Mouse (Mus musculus) hindbrain, embryonic 16.5 days (tissue): Measurements from ENCODE around the gene Asrgl1. TPM values are rescaled to one million over a fixed set of nuclear protein-coding genes. Genes with fewer than 3 reads are reported as not detected.
"Not testable (repeated sequence)": the region's sequence is repeated elsewhere in the genome, so short reads cannot be mapped to it uniquely, and the experiment has no call there.

Source experiments
- ATAC-seq: fragments of 200-750 bp; cut with Nextera tagmentation; 2 replicates; pipeline ENCODE4 v1.8.0; 2017; ENCODE audit warnings: moderate TSS enrichment, moderate library complexity
- H3K27ac ChIP-seq: fragments of 300-500 bp; sonication (generic); 2 replicates; pipeline ENCODE4 v1.5.1; 2014; ENCODE audit warnings: low read depth, mild to moderate bottlenecking, control low read depth, low read length, moderate library complexity
- H3K27me3 ChIP-seq: fragments of 300-500 bp; sonication (generic); replicated peaks from 2 replicates; pipeline ENCODE4 v1.6.1; 2014; ENCODE audit warnings: low read length; ENCODE audit not compliant: control insufficient read depth, insufficient read depth
- H3K36me3 ChIP-seq: fragments of 300-500 bp; sonication (generic); 2 replicates; pipeline ENCODE4 v1.6.1; 2014; ENCODE audit warnings: mild to moderate bottlenecking, low read length, moderate library complexity, mixed read lengths; ENCODE audit not compliant: control insufficient read depth, insufficient read depth
- H3K4me1 ChIP-seq: fragments of 300-500 bp; sonication (generic); 2 replicates; pipeline ENCODE4 v1.6.1; 2014; ENCODE audit warnings: low read depth, low read length; ENCODE audit not compliant: control insufficient read depth, insufficient read depth
- H3K4me2 ChIP-seq: fragments of 300-500 bp; sonication (generic); 2 replicates; pipeline ENCODE4 v1.6.1; 2014; ENCODE audit warnings: mild to moderate bottlenecking, low read length, control low read depth, moderate library complexity
- H3K4me3 ChIP-seq: fragments of 300-500 bp; sonication (generic); 2 replicates; pipeline ENCODE4 v1.5.1; 2014; ENCODE audit warnings: mild to moderate bottlenecking, low read length, control low read depth, moderate library complexity
- H3K9ac ChIP-seq: fragments of 300-500 bp; sonication (generic); 2 replicates; pipeline ENCODE4 v1.6.1; 2014; ENCODE audit warnings: low read depth, mild to moderate bottlenecking, control low read depth, low read length, moderate library complexity
- H3K9me3 ChIP-seq: fragments of 300-500 bp; sonication (generic); 2 replicates; pipeline ENCODE4 v1.6.1; 2014; ENCODE audit warnings: mild to moderate bottlenecking, low read length, moderate library complexity; ENCODE audit not compliant: control insufficient read depth
- WGBS: fragments of 180-500 bp; shearing (Covaris S2); extraction: QIAGEN DNeasy Blood & Tissue Kit; methylation state at CpG from one replicate; pipeline ENCODE4 v1.1.7; 2014; 5-methylcytosine and 5-hydroxymethylcytosine counted together
- polyA plus RNA-seq: library from polyadenylated mRNA; unstranded; fragments of >200 nt; fragmentation: Nextera tagmentation; extraction: Ambion mirVana; gene quantifications from 2 replicates; pipeline ENCODE4 v1.2.1, GENCODE M21; 2015

Gene Asrgl1
- polyA plus RNA-seq, 1 experiment from 2014 or later: 44.9 TPM

DNA sequence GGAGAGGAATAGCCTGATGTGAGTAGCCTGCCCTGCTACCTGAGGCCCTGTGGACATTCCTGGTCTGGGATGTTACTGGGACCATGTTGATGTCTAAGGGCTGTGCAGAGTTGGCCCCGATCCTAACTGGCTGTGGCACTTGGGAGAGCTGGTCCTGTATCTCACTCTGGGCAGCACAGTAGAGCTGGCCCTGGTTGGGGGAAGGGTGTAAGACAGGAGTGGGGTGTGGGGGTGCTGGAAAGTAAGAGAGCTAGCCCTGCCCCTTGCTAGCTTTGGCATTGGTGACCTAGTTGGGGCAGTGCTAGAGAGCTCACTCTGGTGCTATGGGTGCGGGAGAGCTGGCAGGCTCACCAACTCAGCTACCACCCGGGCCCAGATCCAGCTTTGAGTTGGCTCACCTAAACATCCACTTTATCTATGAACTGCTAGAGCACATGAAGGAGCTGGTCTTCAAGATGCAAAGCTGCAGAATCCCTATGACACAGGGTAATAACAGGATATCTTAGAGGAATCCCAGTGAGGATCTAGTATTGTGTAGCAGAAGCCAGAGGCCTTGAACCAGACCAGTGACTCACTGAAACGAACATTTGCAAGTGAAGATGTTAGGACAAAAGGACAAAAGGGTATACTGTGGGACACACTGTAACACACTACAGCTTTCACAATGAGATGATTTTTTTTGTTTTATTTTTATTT is 6.8 kb downstream of the Asrgl1 start:
- H3K27ac ChIP-seq: no peak overlapping the region
- H3K36me3 ChIP-seq: no peaks in the 10 kb centered on the region
- no peak overlapping the region for H3K9ac ChIP-seq
- H3K27me3 ChIP-seq: no peaks in the 10 kb centered on the region
- no peaks in the 10 kb centered on the region for H3K9me3 ChIP-seq
- 94% methylated on average over 4 of the region's 4 CpGs for WGBS
- H3K4me1 ChIP-seq: no peaks in the 10 kb centered on the region
- H3K4me3 ChIP-seq: no peak overlapping the region
- no peak overlapping the region for H3K4me2 ChIP-seq
- no peak for ATAC-seq

DNA sequence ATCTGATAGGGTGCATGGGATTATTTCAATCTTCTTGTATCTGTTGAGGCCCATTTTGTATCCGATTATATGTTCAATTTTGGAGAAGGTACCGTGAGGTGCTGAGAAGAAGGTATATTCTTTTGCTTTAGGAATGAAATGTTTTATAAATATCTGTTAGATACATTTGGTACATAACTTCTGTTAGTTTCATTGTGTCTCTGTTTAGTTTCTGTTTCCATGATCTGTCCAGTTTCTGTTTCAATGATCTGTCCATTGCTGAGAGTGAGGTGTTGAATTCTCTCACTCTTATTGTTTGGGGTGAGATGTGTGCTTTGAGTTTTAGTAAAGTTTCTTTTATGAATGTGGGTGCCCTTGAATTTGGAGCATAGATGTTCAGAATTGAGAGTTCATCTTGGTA is 11.4 kb downstream of the Asrgl1 start:
- not testable (repeated sequence) for H3K36me3 ChIP-seq, H3K4me3 ChIP-seq, H3K27ac ChIP-seq, H3K9ac ChIP-seq, H3K4me2 ChIP-seq, H3K27me3 ChIP-seq, H3K4me1 ChIP-seq, H3K9me3 ChIP-seq, ATAC-seq
- WGBS: 94% methylated on average over 2 of the region's 2 CpGs

DNA sequence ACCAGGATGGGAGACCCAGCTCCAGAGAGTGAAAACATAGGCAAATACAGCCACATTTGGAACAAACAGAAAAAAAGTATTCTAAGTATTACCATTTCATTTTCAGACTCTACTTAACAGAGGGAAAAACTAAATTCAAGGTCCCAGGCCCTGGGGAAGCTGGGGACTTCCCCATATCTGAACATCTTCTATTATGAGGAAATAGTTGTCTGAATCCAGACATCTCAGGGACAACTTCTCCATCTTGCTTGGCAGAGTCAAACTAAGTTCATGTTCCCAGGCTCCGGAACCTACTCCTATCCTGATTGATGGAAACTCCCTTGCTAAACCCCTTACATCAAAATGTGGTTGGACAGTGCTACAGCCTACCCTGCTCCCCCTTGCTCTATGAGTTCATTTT is 13.0 kb downstream of the Asrgl1 start:
- Histone ChIP-seq H3K4me3 (no peak overlapping the region), H3K9ac (no peak overlapping the region), H3K27me3 (no peaks in the 10 kb centered on the region), H3K9me3 (no peaks in the 10 kb centered on the region), H3K36me3 (no peaks in the 10 kb centered on the region), H3K27ac (no peak overlapping the region), H3K4me2 (no peak overlapping the region), H3K4me1 (no peaks in the 10 kb centered on the region)
- WGBS: 100% methylated on average over 1 of the region's 1 CpGs
- ATAC-seq: no peak

DNA sequence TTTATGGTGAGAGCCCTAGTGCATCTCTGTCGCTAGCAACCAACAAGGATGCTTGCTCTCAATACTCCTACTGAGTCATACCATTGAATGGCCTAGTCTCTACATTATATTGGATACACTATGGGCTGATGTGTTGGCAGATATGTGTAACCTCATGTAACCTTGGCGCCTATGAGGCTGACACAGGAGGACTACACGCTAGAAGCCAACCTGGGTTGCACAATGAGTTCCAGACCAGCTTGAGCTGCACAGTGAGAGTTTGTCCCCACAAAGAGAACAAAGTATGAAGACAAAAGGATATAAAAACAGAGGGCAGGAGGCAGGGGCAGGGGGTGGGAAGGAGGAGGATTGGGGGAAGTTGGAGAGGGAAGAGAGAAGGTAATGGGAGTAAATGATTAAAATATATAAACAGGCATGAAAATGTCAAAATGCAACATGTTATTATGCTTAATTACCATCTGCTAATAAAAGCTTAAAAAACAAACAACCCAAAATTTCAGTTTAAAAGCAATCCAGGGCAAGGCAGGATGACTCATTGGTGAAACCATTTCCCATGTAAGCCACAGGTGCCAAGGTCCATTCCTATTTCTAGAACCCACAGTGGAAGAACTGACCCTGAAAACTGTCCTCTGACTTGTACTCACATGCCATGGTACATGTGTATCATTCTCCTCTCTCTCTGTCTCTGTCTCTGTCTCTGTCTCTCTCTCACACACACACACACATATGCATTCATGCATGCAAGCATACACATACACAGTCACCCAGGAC is 15.6 kb downstream of the Asrgl1 start:
- no peaks in the 10 kb centered on the region for H3K27me3 ChIP-seq

DNA sequence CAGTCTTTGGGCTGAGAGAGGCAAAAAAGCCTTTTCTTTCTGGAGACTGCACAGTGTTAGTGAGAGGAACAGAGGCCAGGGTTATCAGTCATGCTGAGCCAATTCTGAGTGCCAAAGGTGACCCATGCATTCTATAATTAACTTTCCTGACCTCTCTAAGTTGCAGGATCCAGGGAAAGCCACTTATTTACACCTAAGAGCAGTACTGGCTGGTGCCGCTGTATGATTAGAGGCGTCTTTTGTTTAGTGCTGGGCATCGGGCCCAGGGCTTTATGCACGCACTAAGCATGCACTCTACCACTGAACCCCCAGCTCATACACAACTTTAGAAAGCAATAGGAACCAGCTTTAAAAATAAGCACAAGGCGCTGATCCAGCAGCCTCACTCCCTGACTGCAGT is 18.2 kb downstream of the Asrgl1 start:
- WGBS: 66% methylated on average over 5 of the region's 5 CpGs

More for the DNA sequence above, 15.6 kb downstream of the Asrgl1 start:
- ATAC-seq: no peak
- Histone ChIP-seq H3K9me3 (no peaks in the 10 kb centered on the region), H3K9ac (no peak overlapping the region), H3K27ac (no peak overlapping the region), H3K4me3 (no peak overlapping the region), H3K36me3 (no peaks in the 10 kb centered on the region), H3K4me2 (no peak overlapping the region), H3K4me1 (no peaks in the 10 kb centered on the region)
- WGBS: 94% methylated on average over 3 of the region's 3 CpGs

DNA sequence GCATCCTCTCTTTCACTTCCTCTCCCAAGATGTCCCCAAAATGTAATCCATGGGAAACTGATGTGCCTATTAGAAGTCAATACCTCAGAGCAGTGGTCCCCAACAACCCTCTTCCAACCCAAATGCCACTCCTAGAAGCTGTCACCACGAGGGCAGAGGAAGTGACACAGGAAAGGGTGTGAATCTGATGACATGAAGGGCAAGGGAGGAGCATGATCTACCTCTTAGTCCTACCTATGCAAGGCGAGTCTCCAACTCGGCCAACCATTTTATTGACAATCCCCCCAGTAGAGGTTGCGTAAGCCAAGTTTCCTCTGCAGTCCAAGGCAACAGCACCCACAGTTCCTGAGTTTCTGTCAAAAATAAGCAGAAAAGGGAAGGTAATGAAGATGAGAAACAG is 19.2 kb downstream of the Asrgl1 start:
- peaks cover 5% of the 10 kb centered on the region; the same call in 1 of the 2 replicates for H3K36me3 ChIP-seq
- no peaks in the 10 kb centered on the region for H3K27me3 ChIP-seq
- WGBS: 93% methylated on average over 4 of the region's 4 CpGs

More for the DNA sequence above, 18.2 kb downstream of the Asrgl1 start:
- H3K27ac ChIP-seq: no peak overlapping the region
- no peak overlapping the region for H3K9ac ChIP-seq
- H3K9me3 ChIP-seq: no peaks in the 10 kb centered on the region
- peaks cover 4% of the 10 kb centered on the region; the same call in 1 of the 2 replicates for H3K36me3 ChIP-seq
- H3K4me3 ChIP-seq: no peak overlapping the region
- H3K27me3 ChIP-seq: no peaks in the 10 kb centered on the region
- no peak for ATAC-seq
- no peak overlapping the region for H3K4me2 ChIP-seq
- no peaks in the 10 kb centered on the region for H3K4me1 ChIP-seq

DNA sequence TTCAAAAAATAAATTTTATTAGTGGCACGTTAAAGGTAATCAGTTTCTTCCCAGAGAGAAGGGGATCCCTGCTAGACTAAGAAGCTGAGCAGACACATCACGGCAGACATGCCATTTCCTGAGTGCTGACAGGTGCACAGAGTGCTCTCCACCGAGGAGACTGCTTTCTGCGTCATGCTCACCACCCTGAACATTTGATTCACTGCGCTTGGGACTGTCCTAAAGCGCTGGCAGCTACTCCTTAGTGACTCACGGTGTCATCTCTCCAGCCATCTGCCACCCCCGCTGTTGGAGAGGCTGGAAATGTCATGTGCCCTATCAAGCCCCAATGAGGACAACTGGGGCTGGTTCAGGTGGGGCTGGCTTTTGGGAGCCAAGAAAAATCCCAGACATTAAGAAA is 23.4 kb downstream of the Asrgl1 start:
- peaks cover 5% of the 10 kb centered on the region; the same call in 1 of the 2 replicates for H3K36me3 ChIP-seq
- H3K4me2 ChIP-seq: no peak overlapping the region
- ATAC-seq: no peak
- no peaks in the 10 kb centered on the region for H3K4me1 ChIP-seq
- H3K9ac ChIP-seq: no peak overlapping the region
- no peaks in the 10 kb centered on the region for H3K9me3 ChIP-seq
- 80% methylated on average over 8 of the region's 8 CpGs for WGBS
- H3K27me3 ChIP-seq: no peaks in the 10 kb centered on the region
- no peak overlapping the region for H3K4me3 ChIP-seq
- no peak overlapping the region for H3K27ac ChIP-seq

More for the DNA sequence above, 19.2 kb downstream of the Asrgl1 start:
- no peak for ATAC-seq
- H3K9ac ChIP-seq: no peak overlapping the region
- H3K9me3 ChIP-seq: no peaks in the 10 kb centered on the region
- no peak overlapping the region for H3K27ac ChIP-seq
- no peak overlapping the region for H3K4me2 ChIP-seq
- H3K4me1 ChIP-seq: no peaks in the 10 kb centered on the region
- H3K4me3 ChIP-seq: no peak overlapping the region

DNA sequence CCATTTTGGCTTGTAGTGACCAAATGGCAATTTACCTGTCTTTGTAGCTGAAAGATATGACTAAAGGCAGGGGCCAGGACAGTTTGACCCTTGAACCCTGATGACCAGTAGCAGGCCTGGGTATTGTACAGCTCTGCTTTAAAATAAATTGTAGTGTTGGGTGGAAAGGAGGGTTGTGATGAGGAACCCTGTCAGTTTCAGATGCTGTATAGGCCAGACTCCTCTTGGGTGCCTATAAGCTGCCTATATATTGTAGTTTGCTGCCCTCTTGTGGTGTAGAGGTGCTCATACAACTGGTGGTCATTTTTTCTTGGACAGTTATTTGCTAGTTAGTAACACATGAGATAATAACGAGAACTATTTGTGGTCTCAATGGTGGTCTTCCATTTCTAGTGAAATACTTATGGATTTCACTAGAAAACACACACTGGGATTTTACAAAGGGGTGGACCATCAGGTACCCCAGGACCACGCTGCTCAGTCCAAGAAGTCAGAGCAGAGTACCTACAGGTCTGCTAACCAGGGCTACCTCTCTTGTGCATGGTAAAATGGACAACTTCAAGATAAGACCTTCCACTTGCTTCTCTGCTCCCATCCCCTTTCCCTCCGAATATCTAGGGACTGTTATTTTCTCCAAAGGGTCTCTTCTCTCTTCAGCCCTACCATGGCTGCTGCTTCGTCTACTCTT is 25.1 kb downstream of the Asrgl1 start:
- no peak overlapping the region for H3K4me2 ChIP-seq

DNA sequence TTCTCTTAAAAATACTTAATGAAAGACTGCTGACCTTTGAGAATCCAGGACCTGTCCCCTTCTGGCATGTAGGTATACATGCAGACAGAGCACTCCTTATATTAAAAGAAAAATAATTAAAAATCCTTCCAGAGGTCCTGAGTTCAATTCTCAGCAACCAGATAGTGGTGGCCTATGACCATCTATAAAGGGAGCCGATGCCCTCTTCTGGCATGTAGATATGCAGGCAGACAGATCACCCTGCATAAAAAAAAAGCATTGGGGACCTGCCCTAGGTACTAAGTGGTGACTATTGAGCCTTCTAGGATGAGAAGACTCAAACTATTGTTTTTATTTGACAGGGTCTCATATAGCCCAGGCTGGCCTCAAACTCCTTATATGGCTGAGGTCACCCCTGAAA is 26.9 kb downstream of the Asrgl1 start:
- peaks cover 5% of the 10 kb centered on the region; the same call in 1 of the 2 replicates for H3K36me3 ChIP-seq
- 94% methylated on average over 1 of the region's 1 CpGs for WGBS
- no peak overlapping the region for H3K4me3 ChIP-seq
- H3K9me3 ChIP-seq: no peaks in the 10 kb centered on the region
- no peak overlapping the region for H3K9ac ChIP-seq
- H3K4me1 ChIP-seq: no peaks in the 10 kb centered on the region
- no peak overlapping the region for H3K4me2 ChIP-seq
- no peak for ATAC-seq
- no peak overlapping the region for H3K27ac ChIP-seq
- no peaks in the 10 kb centered on the region for H3K27me3 ChIP-seq

More for the DNA sequence above, 25.1 kb downstream of the Asrgl1 start:
- H3K27me3 ChIP-seq: no peaks in the 10 kb centered on the region
- no peak overlapping the region for H3K4me3 ChIP-seq
- no peaks in the 10 kb centered on the region for H3K9me3 ChIP-seq
- no peak overlapping the region for H3K27ac ChIP-seq
- ATAC-seq: peak; percentile 92
- H3K4me1 ChIP-seq: no peaks in the 10 kb centered on the region
- peaks cover 5% of the 10 kb centered on the region; the same call in 1 of the 2 replicates for H3K36me3 ChIP-seq
- 53% methylated on average over 4 of the region's 4 CpGs for WGBS
- no peak overlapping the region for H3K9ac ChIP-seq
